Mouse (Mus musculus) ES-Bruce4 (cell line): Measurements from ENCODE around the gene Tmem161a.

Experiments
- CTCF ChIP-seq: IDR thresholded peaks from one replicate; pipeline ENCODE4 v1.8.1; 2011; ENCODE audit warnings: low read depth, low read length
- POLR2A ChIP-seq: IDR thresholded peaks from one replicate; pipeline ENCODE4 v1.8.1; 2011; ENCODE audit warnings: low read length; ENCODE audit not compliant: insufficient read depth

GRCm38 (mm10) chr8:70216566-70216965 is 44.4 kb downstream of the Tmem161a start:
- no peak for TF ChIP-seq CTCF
- TF ChIP-seq POLR2A = no peak
